Mouse (Mus musculus) ovary, postnatal 36 days (tissue): ENCODE measurements at regions not wholly inside any gene's neighbourhood (a gene's known extent, or its start where the extent isn't known, plus 50 kb on each side); places are given as distances from the start of the nearest gene placed in this dataset.

Source experiments
- DNase-seq: peaks from one replicate; pipeline ENCODE4 v3.0.0; 2022; ENCODE audit warnings: low spot score, mixed read lengths

GRCm38 (mm10) chr11:114165656-114166362 is 99.0 kb upstream of the Sdk2 start:
- DNase-seq = no peak

GRCm38 (mm10) chr11:114152716-114153115 is 85.9 kb upstream of the Sdk2 start:
- DNase-seq = peak; percentile 37

GRCm38 (mm10) chr11:114146334-114146733 is 79.5 kb upstream of the Sdk2 start:
- DNase-seq = no peak

GRCm38 (mm10) chr11:114129270-114129669 is 62.4 kb upstream of the Sdk2 start:
- DNase-seq = no peak

GRCm38 (mm10) chr11:114128841-114129240 is 62.0 kb upstream of the Sdk2 start:
- no peak for DNase-seq

- DNase-seq = no peak
These were observed 60.6 kb upstream of the Sdk2 start for GRCm38 (mm10) chr11:114127426-114127825.

- DNase-seq = peak; percentile 34
These were observed 55.3 kb upstream of the Sdk2 start for GRCm38 (mm10) chr11:114122175-114122574.

GRCm38 (mm10) chr11:114119135-114119534 is 52.3 kb upstream of the Sdk2 start:
- no peak for DNase-seq
